Mouse (Mus musculus) brain, embryonic 14.5 days (tissue): ENCODE results near the gene Fam189a1.

Experiments used
- CTCF ChIP-seq: fragments of 200-500 bp; IDR thresholded peaks from 2 replicates; pipeline ENCODE4 v1.5.1; 2012; ENCODE audit warnings: inconsistent platforms, mild to moderate bottlenecking, moderate library complexity, borderline replicate concordance; ENCODE audit not compliant: insufficient read depth, insufficient read length; ENCODE audit errors: extremely low read depth
- POLR2A ChIP-seq: fragments of 200-500 bp; IDR thresholded peaks from 2 replicates; pipeline ENCODE4 v1.6.1; 2012; ENCODE audit warnings: mild to moderate bottlenecking, inconsistent platforms, borderline replicate concordance; ENCODE audit not compliant: poor library complexity, insufficient read depth, insufficient read length, severe bottlenecking; ENCODE audit errors: extremely low read depth

GRCm38 (mm10) chr7:65081979-65082777 is 74.2 kb downstream of the Fam189a1 start:
- no peak for TF ChIP-seq POLR2A
- no peak for TF ChIP-seq CTCF
